Mouse (Mus musculus) heart, embryonic 16.5 days (tissue): ENCODE measurements at regions not wholly inside any gene's neighbourhood (a gene's known extent, or its start where the extent isn't known, plus 50 kb on each side); places are given as distances from the start of the nearest gene placed in this dataset.

Source experiments
- ATAC-seq: fragments of 200-750 bp; cut with Nextera tagmentation; replicated peaks from 2 replicates; pipeline ENCODE4 v1.8.0; 2017; ENCODE audit warnings: moderate number of reproducible peaks; ENCODE audit not compliant: insufficient read depth, low FRiP score; ENCODE audit errors: extremely low read depth
- H3K27ac ChIP-seq: fragments of 300-500 bp; sonication (generic); 2 replicates; pipeline ENCODE4 v1.5.1; 2014; ENCODE audit warnings: mild to moderate bottlenecking, low read length, control low read depth, moderate library complexity
- H3K27me3 ChIP-seq: fragments of 300-500 bp; sonication (generic); 2 replicates; pipeline ENCODE4 v1.6.1; 2014; ENCODE audit warnings: low read length, mixed read lengths; ENCODE audit not compliant: control insufficient read depth, insufficient read depth
- H3K36me3 ChIP-seq: fragments of 300-500 bp; sonication (generic); 2 replicates; pipeline ENCODE4 v1.6.1; 2014; ENCODE audit not compliant: control insufficient read depth, insufficient read depth
- H3K4me1 ChIP-seq: fragments of 300-500 bp; sonication (generic); 2 replicates; pipeline ENCODE4 v1.6.1; 2014; ENCODE audit warnings: low read length, mixed read lengths; ENCODE audit not compliant: control insufficient read depth, insufficient read depth
- H3K4me2 ChIP-seq: fragments of 300-500 bp; sonication (generic); 2 replicates; pipeline ENCODE4 v1.6.1; 2014; ENCODE audit warnings: low read depth, mild to moderate bottlenecking, control low read depth, low read length
- H3K4me3 ChIP-seq: fragments of 300-500 bp; sonication (generic); 2 replicates; pipeline ENCODE4 v1.5.1; 2014; ENCODE audit warnings: mild to moderate bottlenecking, control low read depth, low read length
- H3K9ac ChIP-seq: fragments of 300-500 bp; sonication (generic); 2 replicates; pipeline ENCODE4 v1.6.1; 2014; ENCODE audit warnings: low read length, control low read depth
- H3K9me3 ChIP-seq: fragments of 300-500 bp; sonication (generic); replicated peaks from 2 replicates; pipeline ENCODE4 v1.6.1; 2016; ENCODE audit warnings: low read length; ENCODE audit not compliant: control insufficient read depth
- WGBS: fragments of 180-500 bp; shearing (Covaris S2); extraction: QIAGEN DNeasy Blood & Tissue Kit; methylation state at CpG from one replicate; pipeline ENCODE4 v1.1.7; 2014; 5-methylcytosine and 5-hydroxymethylcytosine counted together

GRCm38 (mm10) chr2:59424205-59424604 is 60.2 kb upstream of the Dapl1 start:
- no peak for ATAC-seq
- H3K9me3 ChIP-seq, result no peaks in the 10 kb centered on the region
- H3K27ac ChIP-seq, result no peak overlapping the region
- no peak overlapping the region for H3K4me3 ChIP-seq
- no peaks in the 10 kb centered on the region for H3K36me3 ChIP-seq
- no peak overlapping the region for H3K9ac ChIP-seq
- WGBS, result 80% methylated on average over 2 of the region's 2 CpGs
- no peak overlapping the region for H3K4me2 ChIP-seq
- H3K27me3 ChIP-seq, result no peaks in the 10 kb centered on the region
- H3K4me1 ChIP-seq, result no peaks in the 10 kb centered on the region

DNA sequence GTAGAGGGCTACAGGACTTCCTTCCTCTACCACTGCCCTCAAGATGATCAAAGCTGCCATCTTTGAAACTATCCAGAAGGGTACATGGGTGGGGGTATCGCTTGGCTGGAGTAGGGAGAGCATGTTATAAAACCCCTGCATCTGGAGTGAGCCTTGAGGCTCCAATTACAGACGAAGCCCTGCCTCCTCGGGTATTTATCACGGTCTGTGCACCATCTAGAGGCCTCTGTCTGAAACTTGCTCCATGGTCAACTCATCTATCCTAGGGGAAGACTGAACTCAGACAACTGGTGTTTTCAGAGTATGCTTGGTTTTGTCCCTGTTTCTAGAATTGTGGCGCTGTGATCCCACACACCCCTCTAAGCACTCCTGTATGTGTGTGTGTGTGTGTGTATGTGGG is 59.7 kb upstream of the Dapl1 start:
- H3K4me2 ChIP-seq, result no peak overlapping the region
- no peak overlapping the region for H3K9ac ChIP-seq
- no peaks in the 10 kb centered on the region for H3K9me3 ChIP-seq
- peak; percentile 84 for ATAC-seq
- no peak overlapping the region for H3K27ac ChIP-seq
- 32% methylated on average over 5 of the region's 5 CpGs for WGBS
- no peaks in the 10 kb centered on the region for H3K4me1 ChIP-seq
- no peak overlapping the region for H3K4me3 ChIP-seq
- no peaks in the 10 kb centered on the region for H3K36me3 ChIP-seq
- H3K27me3 ChIP-seq, result no peaks in the 10 kb centered on the region

GRCm38 (mm10) chr2:59425876-59426275 is 58.6 kb upstream of the Dapl1 start:
- no peak overlapping the region for H3K4me3 ChIP-seq
- no peak overlapping the region for H3K4me2 ChIP-seq
- H3K9me3 ChIP-seq, result no peaks in the 10 kb centered on the region
- H3K9ac ChIP-seq, result no peak overlapping the region
- H3K27ac ChIP-seq, result no peak overlapping the region
- H3K4me1 ChIP-seq, result no peaks in the 10 kb centered on the region
- no peaks in the 10 kb centered on the region for H3K36me3 ChIP-seq
- ATAC-seq, result no peak
- 70% methylated on average over 4 of the region's 4 CpGs for WGBS
- H3K27me3 ChIP-seq, result no peaks in the 10 kb centered on the region

GRCm38 (mm10) chr2:59431466-59431865 is 53.0 kb upstream of the Dapl1 start:
- no peak overlapping the region for H3K4me3 ChIP-seq
- 84% methylated on average over 5 of the region's 5 CpGs for WGBS
- no peak overlapping the region for H3K4me2 ChIP-seq
- peak overlapping the region; percentile 23; the same call in 1 of the 2 replicates for H3K27ac ChIP-seq
- H3K4me1 ChIP-seq, result peaks cover 3% of the 10 kb centered on the region
- H3K9ac ChIP-seq, result no peak overlapping the region
- H3K36me3 ChIP-seq, result no peaks in the 10 kb centered on the region
- no peaks in the 10 kb centered on the region for H3K27me3 ChIP-seq
- peaks cover 6% of the 10 kb centered on the region; the same call in 1 of the 2 replicates for H3K9me3 ChIP-seq
- ATAC-seq, result no peak

DNA sequence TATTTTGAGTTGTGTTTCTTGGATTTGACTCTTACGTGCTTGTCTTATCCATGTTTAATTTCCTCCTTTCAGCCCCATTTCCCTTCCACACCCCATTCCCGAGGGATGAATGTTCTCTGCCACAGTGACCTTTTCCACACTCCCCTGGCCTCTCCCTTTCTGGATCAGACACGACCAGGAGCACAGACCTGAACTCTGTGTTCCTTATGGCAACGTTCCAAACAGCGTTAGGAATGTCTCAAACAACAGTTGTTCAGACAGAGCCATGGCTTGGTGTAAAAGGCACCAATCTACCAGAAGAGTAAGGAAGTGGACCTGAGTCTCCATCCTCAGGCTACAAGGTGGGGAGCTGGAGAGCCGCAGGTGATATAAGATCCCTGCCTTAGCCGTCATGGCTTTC is 52.6 kb upstream of the Dapl1 start:
- Histone ChIP-seq H3K9ac (no peak overlapping the region), H3K27me3 (no peaks in the 10 kb centered on the region), H3K4me1 (peaks cover 3% of the 10 kb centered on the region), H3K9me3 (peaks cover 6% of the 10 kb centered on the region; the same call in 1 of the 2 replicates), H3K27ac (peak overlapping the region; percentile 68), H3K4me3 (no peak overlapping the region), H3K36me3 (no peaks in the 10 kb centered on the region), H3K4me2 (no peak overlapping the region)
- WGBS, result 57% methylated on average over 7 of the region's 7 CpGs
- peak; percentile 76 for ATAC-seq
